Mouse (Mus musculus) frontal cortex, postnatal 14 days (tissue): ENCODE results near the gene Magea1.
"Not testable (repeated sequence)": the region's sequence is repeated elsewhere in the genome, so short reads cannot be mapped to it uniquely, and the experiment has no call there.

ENCODE experiments used
- DNase-seq, 2 experiments: peaks; one replicate each; pipeline ENCODE4 v3.0.0; 2022; ENCODE audit warnings: low spot score in 2 of 2

The Magea1 gene

GRCm38 (mm10) chrX:155089693-155090092 lies at the start of gene Magea1:
Gene Magea1, minus strand, starts transcription at chrX:155089793.
- DNase-seq, result not testable (repeated sequence)

DNA sequence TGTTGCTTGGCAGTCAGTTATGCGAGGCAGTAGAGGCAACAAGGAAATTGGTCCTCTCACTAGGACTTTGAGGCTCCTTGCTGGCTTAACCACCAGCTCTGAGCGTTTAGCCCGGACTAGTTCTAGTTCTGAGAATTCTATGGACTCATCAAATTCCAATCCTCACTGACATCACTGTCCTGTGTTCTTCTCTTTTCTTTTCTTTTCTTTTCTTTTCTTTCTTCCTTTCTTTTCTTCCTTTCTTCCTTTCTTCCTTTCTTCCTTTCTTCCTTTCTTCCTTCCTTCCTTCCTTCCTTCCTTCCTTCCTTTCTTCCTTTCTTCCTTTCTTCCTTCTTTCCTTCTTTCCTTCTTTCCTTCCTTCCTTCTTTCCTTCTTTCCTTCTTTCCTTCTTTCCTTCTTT lies 38.7 kb upstream of the Magea1 start, which contains the start of gene Cldn34b2:
TSS of gene Cldn34b2 (minus strand) at position 101 of the 400 bp plus-strand sequence.
- DNase-seq, result not testable (repeated sequence)

DNA sequence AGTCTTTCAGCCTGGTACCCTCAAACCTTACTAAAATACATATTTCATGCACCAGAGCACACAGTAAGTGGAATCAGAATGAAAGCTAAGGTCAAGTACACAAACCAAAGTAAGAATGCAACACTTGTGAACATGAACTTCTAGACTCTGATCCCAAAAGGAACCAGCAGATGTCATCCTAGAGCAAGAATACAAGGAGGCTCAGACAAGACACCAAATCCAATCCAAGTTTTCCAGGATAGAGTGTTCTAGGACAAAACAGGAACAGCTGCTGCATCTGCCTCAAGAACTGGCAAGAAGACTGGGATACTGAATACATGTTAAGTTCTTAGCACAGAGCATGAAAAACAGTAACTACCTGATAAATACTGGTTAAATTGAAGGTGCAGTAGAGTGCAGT lies 8.4 kb upstream of the Magea1 start:
- no peak for DNase-seq

- DNase-seq, result not testable (repeated sequence)
Measured at GRCm38 (mm10) chrX:155093566-155093965, 4.0 kb upstream of the Magea1 start, which contains the start of gene Magea2. Gene Magea2, minus strand, starts transcription at chrX:155093666.

- DNase-seq, result not testable (repeated sequence)
Measured at GRCm38 (mm10) chrX:155063045-155063444, 26.5 kb downstream of the Magea1 start, which contains the start of gene Magea5. Gene Magea5, minus strand, starts transcription at chrX:155063145.
